11 mouse cellular contexts compared by ENCODE assay signal in genomic region chr16:57753539-57754280, GRCm38 (mm10). TPM values are rescaled to one million over a fixed set of nuclear protein-coding genes. Genes with fewer than 3 reads are reported as not detected.
DNase-seq lines count a peak whose midpoint lies in the region; ATAC-seq and TF ChIP-seq lines count a peak whose summit lies in the region.
"Had no signal": no experiment of that assay in that cellular context is flagged by ENCODE, and none has a peak within 500 bp of the region (broad histone marks: within the 10 kb centered on the region; RNA-seq: fewer than 3 reads in every experiment).

No protein-coding gene starts in this region.

- no peaks in the 10 kb centered on the region for H3K79me2 ChIP-seq in heart, adult 2 months (replicated peaks; ENCODE audit: control insufficient read depth, insufficient read depth, low read length)

- peak overlapping the region; percentile 51; the same call in 1 of the 2 replicates for H3K4me3 ChIP-seq in heart, adult 2 months
- H3K4me3 ChIP-seq in limb, embryonic 12.5 days (replicated peaks): peak overlapping the region; percentile 44
- H3K4me3 ChIP-seq in limb, embryonic 10.5 days: no peak overlapping the region
- no peak overlapping the region for H3K4me3 ChIP-seq in kidney, embryonic 15.5 days (replicated peaks)
- peak overlapping the region; percentile 9 for H3K4me3 ChIP-seq in stomach, embryonic 15.5 days (replicated peaks)
- H3K4me3 ChIP-seq in lung, adult 2 months (replicated peaks; ENCODE audit: extremely low read depth, low read depth, low read length): no peak overlapping the region

- TF ChIP-seq POLR2A in heart, adult 2 months (IDR thresholded peaks at IDR 0.05; ENCODE audit: insufficient read depth, low read depth, low read length): no peak
- TF ChIP-seq POLR2A in lung, adult 2 months (IDR thresholded peaks at IDR 0.05; ENCODE audit: borderline replicate concordance, extremely low read depth, low read depth, low read length): no peak

- no peak for TF ChIP-seq CTCF in heart, adult 2 months (IDR thresholded peaks at IDR 0.05)
- TF ChIP-seq CTCF in lung, adult 2 months (IDR thresholded peaks at IDR 0.05; ENCODE audit: insufficient read depth, low read length): no peak

- intact Hi-C loops in heart, adult 2 months (cut with DNase I): loop anchor here (5.0 to 10.0 kb wide), 2 partner anchors 86 to 171 kb away; no protein-coding TSS in a partner anchor

- peak overlapping the region; percentile 82 for H3K4me2 ChIP-seq in limb, embryonic 12.5 days
- peak overlapping the region; percentile 79; the same call in 1 of the 2 replicates for H3K4me2 ChIP-seq in kidney, embryonic 15.5 days
- peak overlapping the region; percentile 74; the same call in 1 of the 2 replicates for H3K4me2 ChIP-seq in stomach, embryonic 15.5 days

- WGBS in heart, adult 2 months: 49% methylated on average over 10 of the region's 10 CpGs
- WGBS in limb, embryonic 12.5 days: 52% methylated on average over 10 of the region's 10 CpGs
- WGBS in limb, embryonic 10.5 days: 60% methylated on average over 10 of the region's 10 CpGs
- 52% methylated on average over 10 of the region's 10 CpGs for WGBS in kidney, embryonic 15.5 days
- WGBS in stomach, embryonic 15.5 days: 48% methylated on average over 10 of the region's 10 CpGs
- 45% methylated on average over 10 of the region's 10 CpGs for WGBS in lung, adult 2 months

- H3K9me3 ChIP-seq in limb, embryonic 12.5 days: no peaks in the 10 kb centered on the region
- no peaks in the 10 kb centered on the region for H3K9me3 ChIP-seq in limb, embryonic 10.5 days (replicated peaks)
- H3K9me3 ChIP-seq in kidney, embryonic 15.5 days (replicated peaks): no peaks in the 10 kb centered on the region
- no peaks in the 10 kb centered on the region for H3K9me3 ChIP-seq in stomach, embryonic 15.5 days

- H3K27me3 ChIP-seq in heart, adult 2 months (ENCODE audit: control insufficient read depth, insufficient read depth, low read length): no peaks in the 10 kb centered on the region
- H3K27me3 ChIP-seq in limb, embryonic 12.5 days: peaks cover 20% of the 10 kb centered on the region; the same call in 1 of the 2 replicates
- H3K27me3 ChIP-seq in limb, embryonic 10.5 days (ENCODE audit: low read depth, poor library complexity, severe bottlenecking): peaks cover 31% of the 10 kb centered on the region; the same call in 1 of the 2 replicates
- H3K27me3 ChIP-seq in kidney, embryonic 15.5 days: peaks cover 20% of the 10 kb centered on the region
- peaks cover 3% of the 10 kb centered on the region; the same call in 1 of the 2 replicates for H3K27me3 ChIP-seq in stomach, embryonic 15.5 days (replicated peaks)

- peak overlapping the region; percentile 79 for H3K27ac ChIP-seq in heart, adult 2 months
- H3K27ac ChIP-seq in limb, embryonic 12.5 days: no peak overlapping the region
- no peak overlapping the region for H3K27ac ChIP-seq in limb, embryonic 10.5 days
- H3K27ac ChIP-seq in kidney, embryonic 15.5 days: no peak overlapping the region
- no peak overlapping the region for H3K27ac ChIP-seq in stomach, embryonic 15.5 days

- TF ChIP-seq EP300 in heart, adult 2 months (IDR thresholded peaks at IDR 0.05; ENCODE audit: insufficient read depth, low read depth, low read length): no peak

- H3K9ac ChIP-seq in heart, adult 2 months (ENCODE audit: low read depth, low read length): 0 out of 2 replicates have a peak overlapping the region, but pooled peaks have one; percentile 29
- H3K9ac ChIP-seq in limb, embryonic 12.5 days (replicated peaks): no peak overlapping the region
- H3K9ac ChIP-seq in kidney, embryonic 15.5 days: no peak overlapping the region
- no peak overlapping the region for H3K9ac ChIP-seq in stomach, embryonic 15.5 days

- no peak for ATAC-seq in limb, embryonic 12.5 days (ENCODE audit: insufficient number of reproducible peaks, insufficient read depth, low FRiP score, low TSS enrichment, low read depth)
- ATAC-seq in kidney, embryonic 15.5 days (replicated peaks; ENCODE audit: low FRiP score): no peak
- no peak for ATAC-seq in stomach, embryonic 15.5 days (ENCODE audit: insufficient read depth, low FRiP score, low read depth)

- H3K4me1 ChIP-seq in heart, adult 2 months (ENCODE audit: control insufficient read depth, insufficient read depth, low read length): no peaks in the 10 kb centered on the region
- H3K4me1 ChIP-seq in limb, embryonic 12.5 days (replicated peaks): peaks cover 24% of the 10 kb centered on the region
- H3K4me1 ChIP-seq in limb, embryonic 10.5 days: peaks cover 14% of the 10 kb centered on the region
- peaks cover 8% of the 10 kb centered on the region; the same call in 1 of the 2 replicates for H3K4me1 ChIP-seq in kidney, embryonic 15.5 days
- peaks cover 12% of the 10 kb centered on the region; the same call in 1 of the 2 replicates for H3K4me1 ChIP-seq in stomach, embryonic 15.5 days
- no peaks in the 10 kb centered on the region; the same call in 1 of the 2 replicates for H3K4me1 ChIP-seq in lung, adult 2 months (ENCODE audit: control insufficient read depth, insufficient read depth, low read length)

- no peak for DNase-seq in heart, adult 2 months
- no peak for DNase-seq in heart, adult 9 months (ENCODE audit: low spot score in 2 of 2)
- DNase-seq in limb, embryonic 10.5 days (ENCODE audit: low spot score): no peak
- no peak for DNase-seq in layer of hippocampus, adult 9-11 months
- no peak for DNase-seq in lung, adult 2 months

- no peaks in the 10 kb centered on the region for H3K36me3 ChIP-seq in heart, adult 2 months (ENCODE audit: control insufficient read depth, insufficient read depth, low read length)
- H3K36me3 ChIP-seq in limb, embryonic 12.5 days: no peaks in the 10 kb centered on the region
- H3K36me3 ChIP-seq in limb, embryonic 10.5 days: no peaks in the 10 kb centered on the region
- no peaks in the 10 kb centered on the region for H3K36me3 ChIP-seq in kidney, embryonic 15.5 days
- H3K36me3 ChIP-seq in stomach, embryonic 15.5 days: no peaks in the 10 kb centered on the region

RNA-seq across cellular contexts. Expression of gene Col8a1, which starts 0.8 kb away (rescaled TPM):
- total RNA-seq in heart, adult 2 months (2021): 1 to 10 TPM; 5.3 to 5.6 TPM
- polyA plus RNA-seq in heart, adult 2 months (2012; rRNA removed): 5.1 and 7.6 TPM in 2 replicates
- polyA plus RNA-seq in limb, embryonic 12.5 days (2016; fragmentation: Nextera tagmentation; extraction: Ambion mirVana): 8.3 and 11.1 TPM in 2 replicates
- polyA plus RNA-seq in limb, embryonic 10.5 days (2016; fragmentation: Nextera tagmentation; extraction: Ambion mirVana): 0.11 and 1.8 TPM in 2 replicates
- 2.5 and 2.8 TPM in 2 replicates for polyA plus RNA-seq in kidney, embryonic 15.5 days (2015; fragmentation: Nextera tagmentation; extraction: Ambion mirVana)
- polyA plus RNA-seq in stomach, embryonic 15.5 days (2015; fragmentation: Nextera tagmentation; extraction: Ambion mirVana): 11.6 and 15.7 TPM in 2 replicates
- 1.7 and 3.6 TPM in 2 replicates for polyA plus RNA-seq in lung, adult 2 months (2012; rRNA removed)
- total RNA-seq: common myeloid progenitor, adult 5-6 weeks; megakaryocyte-erythroid progenitor cell, adult 5-6 weeks; MEL had no signal

Comparison
In these comparisons a context has a peak if more than half of its experiments do, and no peak if none do; other contexts are left out.
1. H3K4me3 ChIP-seq: peak in heart, adult 2 months (single experiment), limb, embryonic 12.5 days (single experiment) and stomach, embryonic 15.5 days (single experiment); none in limb, embryonic 10.5 days (single experiment), kidney, embryonic 15.5 days (single experiment) and lung, adult 2 months (single experiment).
2. Peak in every context shown above with its lines, with median percentiles within 50 percentile points of each other: H3K4me2 ChIP-seq.